Mouse (Mus musculus) embryonic fibroblast, embryonic 13.5 days (primary cell): ENCODE measurements around the gene Lpin1.

Source experiments
- CTCF ChIP-seq: IDR thresholded peaks from 2 replicates; pipeline ENCODE4 v1.5.1; 2011; ENCODE audit warnings: mild to moderate bottlenecking, control low read depth, low read length, moderate library complexity, borderline replicate concordance; ENCODE audit not compliant: insufficient read depth
- POLR2A ChIP-seq: IDR thresholded peaks from 2 replicates; pipeline ENCODE4 v1.6.1; 2011; ENCODE audit warnings: low read depth, mild to moderate bottlenecking, control low read depth, low read length, moderate library complexity

DNA sequence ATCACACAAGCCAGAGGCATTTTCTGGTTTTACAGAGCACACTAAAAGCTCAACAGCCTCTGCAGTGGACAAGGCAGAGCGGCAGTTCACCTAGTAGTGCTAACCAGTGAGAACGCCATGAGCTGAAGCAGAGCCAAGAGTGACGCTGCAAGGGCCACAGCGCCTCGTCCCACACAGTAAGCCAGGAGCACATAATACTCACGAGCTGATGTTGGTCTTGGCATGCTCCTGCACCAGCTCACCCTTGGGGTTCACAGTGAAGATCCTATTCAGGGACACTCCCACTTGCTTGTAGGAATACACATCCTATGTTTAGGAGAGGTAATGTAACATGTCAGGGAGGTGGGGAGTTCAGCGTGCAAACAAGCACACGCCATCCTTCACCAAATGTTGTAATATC lies 70.1 kb downstream of the Lpin1 start:
- TF ChIP-seq POLR2A (no peak), CTCF (no peak)
